Mouse (Mus musculus) liver, embryonic 12.5 days (tissue): ENCODE data around the gene Axdnd1. TPM values are rescaled to one million over a fixed set of nuclear protein-coding genes. Genes with fewer than 3 reads are reported as not detected.

ENCODE experiments used
- ATAC-seq: fragments of 200-750 bp; cut with Nextera tagmentation; 2 replicates; pipeline ENCODE4 v1.8.0; 2017; ENCODE audit warnings: moderate number of reproducible peaks, mild to moderate bottlenecking, moderate library complexity
- H3K27ac ChIP-seq: fragments of 300-500 bp; sonication (generic); 2 replicates; pipeline ENCODE4 v1.5.1; 2016; ENCODE audit warnings: mild to moderate bottlenecking
- H3K27me3 ChIP-seq: fragments of 300-500 bp; sonication (generic); replicated peaks from 2 replicates; pipeline ENCODE4 v1.6.1; 2016; ENCODE audit warnings: mild to moderate bottlenecking, moderate library complexity
- H3K36me3 ChIP-seq: fragments of 300-500 bp; sonication (generic); 2 replicates; pipeline ENCODE4 v1.6.1; 2016; ENCODE audit warnings: mild to moderate bottlenecking, moderate library complexity
- H3K4me1 ChIP-seq: fragments of 300-500 bp; sonication (generic); 2 replicates; pipeline ENCODE4 v1.6.1; 2016
- H3K4me2 ChIP-seq: fragments of 300-500 bp; sonication (generic); 2 replicates; pipeline ENCODE4 v1.6.1; 2016; ENCODE audit warnings: mild to moderate bottlenecking, moderate library complexity
- H3K4me3 ChIP-seq: fragments of 300-500 bp; sonication (generic); 2 replicates; pipeline ENCODE4 v1.5.1; 2016; ENCODE audit warnings: mild to moderate bottlenecking, moderate library complexity
- H3K9ac ChIP-seq: fragments of 300-500 bp; sonication (generic); 2 replicates; pipeline ENCODE4 v1.6.1; 2016; ENCODE audit warnings: mild to moderate bottlenecking, moderate library complexity
- H3K9me3 ChIP-seq: fragments of 300-500 bp; sonication (generic); replicated peaks from 2 replicates; pipeline ENCODE4 v1.6.1; 2016; ENCODE audit warnings: mild to moderate bottlenecking, moderate library complexity
- WGBS: fragments of 180-500 bp; shearing (Covaris S2); methylation state at CpG from one replicate; pipeline ENCODE4 v1.1.7; 2016; ENCODE audit not compliant: insufficient replicate concordance; 5-methylcytosine and 5-hydroxymethylcytosine counted together
- polyA plus RNA-seq: library from polyadenylated mRNA; unstranded; fragments of >200 nt; fragmentation: Nextera tagmentation; extraction: Ambion mirVana; gene quantifications from 2 replicates; pipeline ENCODE4 v1.2.1, GENCODE M21; 2016

Gene Axdnd1
- polyA plus RNA-seq, 1 experiment from 2014 or later, result not detected

- 25% methylated on average over 3 of the region's 3 CpGs for WGBS
- Histone ChIP-seq H3K27ac (peak overlapping the region; percentile 26; the same call in 1 of the 2 replicates), H3K4me3 (no peak overlapping the region), H3K4me1 (peaks cover 13% of the 10 kb centered on the region), H3K9me3 (no peaks in the 10 kb centered on the region), H3K27me3 (no peaks in the 10 kb centered on the region), H3K36me3 (no peaks in the 10 kb centered on the region), H3K4me2 (no peak overlapping the region), H3K9ac (no peak overlapping the region)
- ATAC-seq, result peak; percentile 90
Measured at GRCm38 (mm10) chr1:156386880-156387279, 34.1 kb downstream of the Axdnd1 start.

GRCm38 (mm10) chr1:156386232-156386631 lies 34.7 kb downstream of the Axdnd1 start:
- 35% methylated on average over 4 of the region's 4 CpGs for WGBS
- Histone ChIP-seq H3K27me3 (no peaks in the 10 kb centered on the region), H3K9ac (no peak overlapping the region), H3K9me3 (no peaks in the 10 kb centered on the region), H3K4me3 (no peak overlapping the region), H3K4me1 (peaks cover 13% of the 10 kb centered on the region), H3K36me3 (no peaks in the 10 kb centered on the region), H3K4me2 (no peak overlapping the region), H3K27ac (no peak overlapping the region)
- peak; percentile 63; the same call in 1 of the 2 replicates for ATAC-seq

GRCm38 (mm10) chr1:156381217-156381616 lies 39.7 kb downstream of the Axdnd1 start:
- Histone ChIP-seq H3K4me3 (no peak overlapping the region), H3K4me2 (no peak overlapping the region), H3K36me3 (no peaks in the 10 kb centered on the region), H3K4me1 (peaks cover 4% of the 10 kb centered on the region), H3K27me3 (no peaks in the 10 kb centered on the region), H3K9me3 (no peaks in the 10 kb centered on the region), H3K9ac (no peak overlapping the region), H3K27ac (no peak overlapping the region)
- ATAC-seq, result no peak
- WGBS, result 79% methylated on average over 3 of the region's 3 CpGs

DNA sequence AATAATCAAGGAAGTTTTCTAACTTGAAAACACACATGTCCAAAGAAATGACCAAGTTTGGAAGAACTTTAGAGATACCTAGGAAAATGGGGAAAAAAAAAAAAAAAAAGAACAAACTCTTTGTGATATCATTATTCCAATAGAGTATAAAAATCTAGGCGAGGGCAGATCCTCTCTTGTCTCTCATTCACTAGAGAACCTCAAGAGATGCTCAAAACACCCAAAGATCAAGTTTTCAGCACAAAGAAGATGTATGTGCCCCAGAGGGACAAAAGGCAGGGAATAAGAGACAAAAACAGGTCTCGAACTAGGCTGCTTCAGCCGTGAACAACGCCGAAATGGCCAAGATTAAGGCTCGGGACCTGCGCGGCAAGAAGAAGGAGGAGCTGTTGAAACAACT lies 55.2 kb downstream of the Axdnd1 start, which contains the start of gene Gm2000:
Gene Gm2000, plus strand, starts transcription at position 301 of the 400 bp plus-strand sequence.
- 87% methylated on average over 8 of the region's 8 CpGs for WGBS
- H3K4me2 ChIP-seq, result no peak within 1 kb of the TSS
- H3K4me3 ChIP-seq, result no peak within 1 kb of the TSS
- no peaks in the 10 kb centered on the region for H3K4me1 ChIP-seq
- ATAC-seq, result no peak
- H3K27me3 ChIP-seq, result no peaks in the 10 kb centered on the region
- no peak within 1 kb of the TSS for H3K27ac ChIP-seq
- H3K9ac ChIP-seq, result no peak within 1 kb of the TSS
- H3K36me3 ChIP-seq, result no peaks in the 10 kb centered on the region
- no peaks in the 10 kb centered on the region for H3K9me3 ChIP-seq

DNA sequence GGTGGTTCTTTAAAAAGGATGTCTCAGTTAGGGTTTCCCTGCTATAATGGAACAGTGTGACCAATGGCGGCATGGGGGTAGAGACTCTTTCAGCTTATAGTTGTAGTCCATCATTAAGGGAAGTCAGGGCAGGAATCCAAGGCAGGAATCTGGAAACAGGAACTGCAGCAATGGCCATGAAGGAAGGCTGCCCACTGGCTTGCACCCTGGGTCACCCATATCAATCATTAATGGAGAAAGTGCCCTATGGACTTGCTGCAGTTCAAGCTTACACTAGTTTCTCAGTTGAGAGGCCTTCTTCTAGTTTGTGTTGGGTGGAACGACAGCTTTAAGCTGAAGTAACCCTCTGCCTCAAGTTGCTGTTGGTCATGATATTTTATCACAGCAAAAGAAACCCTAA lies 68.5 kb downstream of the Axdnd1 start:
- Histone ChIP-seq H3K27ac (no peak overlapping the region), H3K4me2 (no peak overlapping the region), H3K27me3 (no peaks in the 10 kb centered on the region), H3K9me3 (no peaks in the 10 kb centered on the region), H3K9ac (no peak overlapping the region), H3K4me3 (no peak overlapping the region), H3K4me1 (no peaks in the 10 kb centered on the region), H3K36me3 (no peaks in the 10 kb centered on the region)
- WGBS, result 71% methylated on average over 2 of the region's 2 CpGs
- ATAC-seq, result no peak

- Histone ChIP-seq H3K4me2 (no peak overlapping the region), H3K4me3 (no peak overlapping the region), H3K9me3 (no peaks in the 10 kb centered on the region), H3K36me3 (no peaks in the 10 kb centered on the region), H3K9ac (no peak overlapping the region), H3K27me3 (no peaks in the 10 kb centered on the region), H3K27ac (no peak overlapping the region), H3K4me1 (no peaks in the 10 kb centered on the region)
- no peak for ATAC-seq
- WGBS, result 64% methylated on average over 4 of the region's 4 CpGs
Measured at GRCm38 (mm10) chr1:156350441-156350840, 70.5 kb downstream of the Axdnd1 start.

DNA sequence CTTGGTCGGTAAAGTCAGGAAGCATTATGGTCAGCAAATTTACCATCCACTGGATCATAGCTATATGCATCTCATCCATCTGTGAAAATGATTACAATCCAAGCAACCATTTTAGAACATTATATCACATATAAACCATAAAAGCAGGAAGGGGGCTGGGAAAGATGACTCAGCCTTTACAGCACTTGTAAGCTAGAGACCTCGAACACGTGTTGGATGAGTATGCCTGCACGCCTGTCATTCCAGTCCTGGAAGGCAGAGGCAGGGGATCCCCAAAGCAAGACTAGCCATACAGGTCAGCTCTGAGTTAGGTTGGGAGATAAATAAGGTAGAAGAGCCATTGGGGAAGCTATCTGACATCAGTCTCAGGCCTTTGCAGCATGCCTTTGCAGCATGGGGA lies 71.9 kb downstream of the Axdnd1 start:
- WGBS, result 54% methylated on average over 4 of the region's 4 CpGs
- no peak overlapping the region for H3K9ac ChIP-seq
- H3K27ac ChIP-seq, result no peak overlapping the region
- ATAC-seq, result no peak
- H3K27me3 ChIP-seq, result no peaks in the 10 kb centered on the region
- no peak overlapping the region for H3K4me2 ChIP-seq
- no peaks in the 10 kb centered on the region for H3K36me3 ChIP-seq
- H3K4me1 ChIP-seq, result no peaks in the 10 kb centered on the region
- no peak overlapping the region for H3K4me3 ChIP-seq
- H3K9me3 ChIP-seq, result no peaks in the 10 kb centered on the region

DNA sequence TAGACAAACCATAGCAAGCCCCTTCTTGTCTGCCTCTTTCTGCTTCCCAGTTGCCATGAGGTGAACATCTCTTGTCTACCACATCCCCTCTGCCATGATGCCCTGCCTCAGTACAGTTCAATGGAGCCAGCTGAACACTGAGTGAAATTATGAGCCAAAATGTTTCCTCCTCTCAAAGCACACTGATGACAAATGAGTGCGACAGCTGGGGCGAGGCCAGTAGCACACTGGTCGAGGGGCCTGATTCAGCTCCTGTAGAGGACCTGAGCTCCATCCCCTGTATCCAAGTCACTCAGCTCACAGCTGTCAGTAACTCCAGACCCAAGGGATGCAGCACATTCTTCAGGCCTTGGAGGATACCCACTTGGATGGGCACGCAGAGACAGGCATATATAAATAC lies 75.3 kb downstream of the Axdnd1 start:
- no peak overlapping the region for H3K4me3 ChIP-seq
- no peak overlapping the region for H3K9ac ChIP-seq
- no peak for ATAC-seq
- no peak overlapping the region for H3K4me2 ChIP-seq
- H3K9me3 ChIP-seq, result no peaks in the 10 kb centered on the region
- H3K27ac ChIP-seq, result no peak overlapping the region
- H3K27me3 ChIP-seq, result no peaks in the 10 kb centered on the region
- 80% methylated on average over 4 of the region's 4 CpGs for WGBS
- no peaks in the 10 kb centered on the region for H3K4me1 ChIP-seq
- no peaks in the 10 kb centered on the region for H3K36me3 ChIP-seq

DNA sequence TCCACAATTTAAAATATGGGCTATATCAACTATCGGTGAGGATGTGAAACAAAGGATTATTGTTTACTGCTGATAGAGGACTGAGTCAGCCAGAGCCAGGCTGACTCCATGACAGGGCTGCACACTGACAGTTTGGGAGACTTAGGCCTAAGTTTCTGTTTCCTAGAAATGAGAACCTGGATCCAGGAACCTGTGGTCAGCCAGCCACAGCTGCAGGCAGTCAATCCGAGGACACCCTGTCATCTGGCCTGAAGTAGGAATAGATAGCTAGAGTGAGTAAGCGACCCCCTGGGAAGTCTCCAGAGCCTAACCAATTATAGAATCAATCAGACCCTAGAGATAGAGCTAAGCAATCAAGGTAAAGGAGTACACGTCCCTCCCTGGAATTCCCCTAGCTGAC lies 76.5 kb downstream of the Axdnd1 start:
- Histone ChIP-seq H3K36me3 (no peaks in the 10 kb centered on the region), H3K4me2 (no peak overlapping the region), H3K27me3 (no peaks in the 10 kb centered on the region), H3K27ac (no peak overlapping the region), H3K9me3 (no peaks in the 10 kb centered on the region), H3K9ac (no peak overlapping the region), H3K4me3 (no peak overlapping the region), H3K4me1 (no peaks in the 10 kb centered on the region)
- ATAC-seq, result no peak
- 45% methylated on average over 4 of the region's 4 CpGs for WGBS

GRCm38 (mm10) chr1:156340847-156341246 lies 80.1 kb downstream of the Axdnd1 start:
- Histone ChIP-seq H3K4me3 (no peak overlapping the region), H3K4me1 (no peaks in the 10 kb centered on the region), H3K36me3 (no peaks in the 10 kb centered on the region), H3K9me3 (no peaks in the 10 kb centered on the region), H3K27ac (no peak overlapping the region), H3K4me2 (no peak overlapping the region), H3K9ac (no peak overlapping the region), H3K27me3 (no peaks in the 10 kb centered on the region)
- WGBS, result 53% methylated on average over 4 of the region's 4 CpGs
- ATAC-seq, result no peak

DNA sequence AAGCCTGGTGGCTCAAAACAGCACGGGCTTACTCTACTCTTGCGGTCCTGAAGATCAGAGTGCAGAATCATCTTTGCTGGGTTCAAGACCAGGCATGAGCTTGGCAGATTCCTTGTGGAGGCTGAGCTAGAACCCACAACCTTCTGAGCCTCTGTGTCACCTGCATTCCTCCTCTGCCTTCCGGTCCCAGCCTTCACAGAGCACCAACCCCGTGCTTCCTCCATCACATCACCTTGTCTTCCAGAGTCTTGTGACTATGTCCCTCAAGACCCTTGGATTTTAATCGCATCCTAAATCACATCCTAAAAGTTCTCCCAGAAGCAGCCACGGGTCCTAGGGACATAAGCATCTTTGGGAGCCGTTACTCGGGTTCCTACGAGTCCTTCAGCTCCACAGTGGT lies 97.8 kb downstream of the Axdnd1 start:
- 72% methylated on average over 9 of the region's 9 CpGs for WGBS
- Histone ChIP-seq H3K27ac (no peak overlapping the region), H3K4me3 (no peak overlapping the region), H3K27me3 (no peaks in the 10 kb centered on the region), H3K4me1 (no peaks in the 10 kb centered on the region), H3K9ac (no peak overlapping the region), H3K36me3 (no peaks in the 10 kb centered on the region), H3K4me2 (no peak overlapping the region), H3K9me3 (no peaks in the 10 kb centered on the region)
- no peak for ATAC-seq

- WGBS, result 5% methylated on average over 29 of the region's 29 CpGs
- peak within 1 kb of the TSS; percentile 14; the same call in 1 of the 2 replicates for H3K4me3 ChIP-seq
- H3K4me1 ChIP-seq, result no peaks in the 10 kb centered on the region
- no peak within 1 kb of the TSS for H3K27ac ChIP-seq
- no peak within 1 kb of the TSS for H3K9ac ChIP-seq
- peaks cover 63% of the 10 kb centered on the region for H3K27me3 ChIP-seq
- no peak for ATAC-seq
- peak within 1 kb of the TSS; percentile 45 for H3K4me2 ChIP-seq
- H3K36me3 ChIP-seq, result no peaks in the 10 kb centered on the region
- no peaks in the 10 kb centered on the region for H3K9me3 ChIP-seq
Measured at GRCm38 (mm10) chr1:156310630-156311029, 110.3 kb downstream of the Axdnd1 start, which contains the start of gene Nphs2. Gene Nphs2 (plus strand): TSS chr1:156310727.

GRCm38 (mm10) chr1:156308595-156308994 lies 112.4 kb downstream of the Axdnd1 start:
- Histone ChIP-seq H3K4me2 (no peak overlapping the region), H3K9ac (no peak overlapping the region), H3K27me3 (peaks cover 83% of the 10 kb centered on the region), H3K27ac (no peak overlapping the region), H3K4me1 (peaks cover under 1% of the 10 kb centered on the region; the same call in 1 of the 2 replicates), H3K4me3 (no peak overlapping the region), H3K9me3 (no peaks in the 10 kb centered on the region), H3K36me3 (no peaks in the 10 kb centered on the region)
- WGBS, result 28% methylated on average over 1 of the region's 1 CpGs
- no peak for ATAC-seq
